Mouse (Mus musculus): Measurements from ENCODE around the gene Rhno1. TPM values are rescaled to one million over a fixed set of nuclear protein-coding genes. Genes with fewer than 3 reads are reported as not detected.

The Rhno1 gene
- polyA plus RNA-seq, 1 experiment from 2014 or later = 39.5 TPM

GRCm38 (mm10) chr6:128355201-128355681 is 7.5 kb downstream of the Rhno1 start:
- Histone ChIP-seq H3K4me3 (ENCODE audit: low read depth, low read length) (peak overlapping the region; percentile 75), H3K36me3 (ENCODE audit: control insufficient read depth, insufficient read depth) (peaks cover 7% of the 10 kb centered on the region; the same call in 1 of the 2 replicates), H3K9ac (ENCODE audit: low read depth, low read length) (peak overlapping the region; percentile 59), H3K27ac (ENCODE audit: low read depth, low read length) (peak overlapping the region; percentile 46), H3K4me2 (replicated peaks; ENCODE audit: low read depth) (peak overlapping the region; percentile 97), H3K9me3 (ENCODE audit: control insufficient read depth) (no peaks in the 10 kb centered on the region), H3K27me3 (replicated peaks; ENCODE audit: control insufficient read depth, insufficient read depth, low read length) (no peaks in the 10 kb centered on the region), H3K4me1 (replicated peaks; ENCODE audit: control insufficient read depth, insufficient read depth, low read length) (no peaks in the 10 kb centered on the region)
- under 1% methylated on average over 28 of the region's 28 CpGs for WGBS
- peak; percentile 59 for ATAC-seq
- no peak for TF ChIP-seq CTCF (IDR thresholded peaks at IDR 0.05; ENCODE audit: low read depth)

DNA sequence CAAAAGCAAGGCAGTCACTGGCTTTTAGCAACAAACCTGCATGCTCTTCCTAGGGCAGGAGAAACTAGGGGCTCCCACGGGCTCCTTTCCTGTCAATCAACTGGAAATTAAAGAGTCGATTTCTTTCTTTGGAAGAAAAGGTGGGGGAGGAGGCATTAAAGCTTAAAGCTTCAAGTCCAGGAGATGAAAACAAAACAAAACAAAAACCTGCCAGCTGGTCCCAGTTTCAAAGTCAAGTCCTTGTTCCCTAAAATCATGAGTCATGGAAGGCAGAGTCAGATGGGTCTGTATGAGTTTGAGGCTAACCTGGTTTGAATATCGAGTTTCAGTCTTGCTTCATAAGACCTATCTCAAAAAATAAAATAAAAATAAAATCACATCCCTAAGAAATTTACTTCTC is 8.6 kb downstream of the Rhno1 start:
- H3K9ac ChIP-seq (ENCODE audit: low read depth, low read length) = no peak overlapping the region
- no peak overlapping the region for H3K4me2 ChIP-seq (replicated peaks; ENCODE audit: low read depth)
- 81% methylated on average over 3 of the region's 3 CpGs for WGBS
- no peak for TF ChIP-seq CTCF (IDR thresholded peaks at IDR 0.05; ENCODE audit: low read depth)
- H3K36me3 ChIP-seq (ENCODE audit: control insufficient read depth, insufficient read depth) = peaks cover 7% of the 10 kb centered on the region; the same call in 1 of the 2 replicates
- no peaks in the 10 kb centered on the region for H3K27me3 ChIP-seq (replicated peaks; ENCODE audit: control insufficient read depth, insufficient read depth, low read length)
- H3K4me1 ChIP-seq (replicated peaks; ENCODE audit: control insufficient read depth, insufficient read depth, low read length) = no peaks in the 10 kb centered on the region
- ATAC-seq = no peak
- no peak overlapping the region for H3K4me3 ChIP-seq (ENCODE audit: low read depth, low read length)
- no peak overlapping the region for H3K27ac ChIP-seq (ENCODE audit: low read depth, low read length)
- no peaks in the 10 kb centered on the region for H3K9me3 ChIP-seq (ENCODE audit: control insufficient read depth)

GRCm38 (mm10) chr6:128349711-128350110 is 13.0 kb downstream of the Rhno1 start:
- no peaks in the 10 kb centered on the region for H3K36me3 ChIP-seq (ENCODE audit: control insufficient read depth, insufficient read depth)
- H3K4me2 ChIP-seq (replicated peaks; ENCODE audit: low read depth) = no peak overlapping the region
- H3K4me3 ChIP-seq (ENCODE audit: low read depth, low read length) = no peak overlapping the region
- H3K4me1 ChIP-seq (replicated peaks; ENCODE audit: control insufficient read depth, insufficient read depth, low read length) = no peaks in the 10 kb centered on the region
- H3K9ac ChIP-seq (ENCODE audit: low read depth, low read length) = no peak overlapping the region
- no peaks in the 10 kb centered on the region for H3K9me3 ChIP-seq (ENCODE audit: control insufficient read depth)
- no peak for TF ChIP-seq CTCF (IDR thresholded peaks at IDR 0.05; ENCODE audit: low read depth)
- 60% methylated on average over 7 of the region's 7 CpGs for WGBS
- no peak overlapping the region; the same call in 1 of the 2 replicates for H3K27ac ChIP-seq (ENCODE audit: low read depth, low read length)
- no peak for ATAC-seq
- no peaks in the 10 kb centered on the region for H3K27me3 ChIP-seq (replicated peaks; ENCODE audit: control insufficient read depth, insufficient read depth, low read length)

DNA sequence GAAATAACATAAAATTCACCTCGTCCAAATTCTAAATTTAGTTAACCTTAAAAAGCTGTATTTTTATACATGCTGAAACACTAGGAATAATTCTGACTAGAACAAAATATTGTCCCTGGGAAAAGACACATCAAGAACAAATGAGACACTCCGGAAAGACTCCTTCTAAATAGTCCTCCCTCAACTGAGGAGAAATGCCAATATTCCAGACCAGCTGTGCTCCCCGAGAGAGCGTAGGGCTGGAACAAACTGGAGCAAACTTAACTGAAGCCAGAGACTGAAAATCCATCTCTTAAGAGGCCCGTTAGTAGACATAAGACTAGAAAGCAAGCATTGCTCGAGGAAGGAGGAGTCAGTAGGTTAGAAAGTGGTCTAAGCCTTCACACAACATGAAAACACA is 15.9 kb downstream of the Rhno1 start:
- 72% methylated on average over 6 of the region's 6 CpGs for WGBS

GRCm38 (mm10) chr6:128345623-128346022 is 17.1 kb downstream of the Rhno1 start:
- ATAC-seq = no peak
- H3K27me3 ChIP-seq (replicated peaks; ENCODE audit: control insufficient read depth, insufficient read depth, low read length) = no peaks in the 10 kb centered on the region
- TF ChIP-seq CTCF (IDR thresholded peaks at IDR 0.05; ENCODE audit: low read depth) = no peak
- WGBS = 85% methylated on average over 10 of the region's 10 CpGs
- H3K9me3 ChIP-seq (ENCODE audit: control insufficient read depth) = no peaks in the 10 kb centered on the region
- no peak overlapping the region for H3K4me3 ChIP-seq (ENCODE audit: low read depth, low read length)
- H3K36me3 ChIP-seq (ENCODE audit: control insufficient read depth, insufficient read depth) = no peaks in the 10 kb centered on the region
- H3K4me2 ChIP-seq (replicated peaks; ENCODE audit: low read depth) = no peak overlapping the region
- H3K9ac ChIP-seq (ENCODE audit: low read depth, low read length) = no peak overlapping the region
- H3K4me1 ChIP-seq (replicated peaks; ENCODE audit: control insufficient read depth, insufficient read depth, low read length) = no peaks in the 10 kb centered on the region
- no peak overlapping the region for H3K27ac ChIP-seq (ENCODE audit: low read depth, low read length)

More for the DNA sequence above, 15.9 kb downstream of the Rhno1 start:
- H3K9ac ChIP-seq (ENCODE audit: low read depth, low read length) = no peak overlapping the region
- no peaks in the 10 kb centered on the region for H3K27me3 ChIP-seq (replicated peaks; ENCODE audit: control insufficient read depth, insufficient read depth, low read length)
- ATAC-seq = no peak
- TF ChIP-seq CTCF (IDR thresholded peaks at IDR 0.05; ENCODE audit: low read depth) = no peak
- no peaks in the 10 kb centered on the region for H3K9me3 ChIP-seq (ENCODE audit: control insufficient read depth)
- H3K4me1 ChIP-seq (replicated peaks; ENCODE audit: control insufficient read depth, insufficient read depth, low read length) = no peaks in the 10 kb centered on the region
- H3K4me3 ChIP-seq (ENCODE audit: low read depth, low read length) = no peak overlapping the region
- H3K27ac ChIP-seq (ENCODE audit: low read depth, low read length) = no peak overlapping the region
- H3K4me2 ChIP-seq (replicated peaks; ENCODE audit: low read depth) = no peak overlapping the region
- no peaks in the 10 kb centered on the region for H3K36me3 ChIP-seq (ENCODE audit: control insufficient read depth, insufficient read depth)

DNA sequence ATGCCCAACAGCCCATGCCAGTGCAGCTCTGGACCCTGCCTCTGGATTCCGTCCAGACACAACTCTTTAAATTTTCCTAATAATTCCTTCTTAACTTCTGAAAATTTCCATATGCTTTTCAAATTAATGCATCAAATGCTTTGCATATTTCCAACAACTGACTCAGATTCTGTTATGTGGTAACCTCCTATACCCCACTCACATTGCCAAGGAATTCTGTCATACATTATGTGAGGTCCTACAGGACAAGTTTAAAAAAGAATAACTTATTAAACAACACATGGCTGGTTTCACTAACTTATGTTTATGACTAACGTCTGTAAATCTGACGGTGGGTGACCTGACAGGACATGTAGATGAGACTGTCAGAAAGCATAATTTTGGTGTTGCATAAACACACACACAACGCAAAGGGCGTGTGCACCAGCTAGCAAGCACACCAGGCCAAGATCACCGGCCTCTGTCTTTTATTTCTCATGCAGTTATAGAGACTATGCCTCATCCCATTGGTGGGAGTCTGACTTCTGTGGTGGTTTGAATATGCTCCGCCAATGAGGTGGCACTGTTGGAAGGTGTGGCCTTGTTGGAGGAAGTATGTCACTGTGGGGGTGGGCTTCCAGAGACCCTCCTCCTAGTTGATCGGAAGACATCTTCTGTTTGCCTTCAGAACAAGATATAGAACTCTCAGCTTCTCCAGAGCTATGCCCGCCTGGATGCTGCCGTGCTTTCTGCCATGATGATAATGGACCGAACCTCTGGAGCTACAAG is 20.6 kb downstream of the Rhno1 start:
- Histone ChIP-seq H3K4me3 (ENCODE audit: low read depth, low read length) (no peak overlapping the region), H3K4me2 (replicated peaks; ENCODE audit: low read depth) (no peak overlapping the region), H3K27me3 (replicated peaks; ENCODE audit: control insufficient read depth, insufficient read depth, low read length) (no peaks in the 10 kb centered on the region), H3K4me1 (replicated peaks; ENCODE audit: control insufficient read depth, insufficient read depth, low read length) (no peaks in the 10 kb centered on the region), H3K9ac (ENCODE audit: low read depth, low read length) (no peak overlapping the region), H3K9me3 (ENCODE audit: control insufficient read depth) (no peaks in the 10 kb centered on the region), H3K36me3 (ENCODE audit: control insufficient read depth, insufficient read depth) (no peaks in the 10 kb centered on the region), H3K27ac (ENCODE audit: low read depth, low read length) (no peak overlapping the region)
- no peak for TF ChIP-seq CTCF (IDR thresholded peaks at IDR 0.05; ENCODE audit: low read depth)
- 84% methylated on average over 11 of the region's 11 CpGs for WGBS
- no peak for ATAC-seq
